Mouse (Mus musculus): Measurements from ENCODE around the gene Gm44805.

Gm44805 gene

DNA sequence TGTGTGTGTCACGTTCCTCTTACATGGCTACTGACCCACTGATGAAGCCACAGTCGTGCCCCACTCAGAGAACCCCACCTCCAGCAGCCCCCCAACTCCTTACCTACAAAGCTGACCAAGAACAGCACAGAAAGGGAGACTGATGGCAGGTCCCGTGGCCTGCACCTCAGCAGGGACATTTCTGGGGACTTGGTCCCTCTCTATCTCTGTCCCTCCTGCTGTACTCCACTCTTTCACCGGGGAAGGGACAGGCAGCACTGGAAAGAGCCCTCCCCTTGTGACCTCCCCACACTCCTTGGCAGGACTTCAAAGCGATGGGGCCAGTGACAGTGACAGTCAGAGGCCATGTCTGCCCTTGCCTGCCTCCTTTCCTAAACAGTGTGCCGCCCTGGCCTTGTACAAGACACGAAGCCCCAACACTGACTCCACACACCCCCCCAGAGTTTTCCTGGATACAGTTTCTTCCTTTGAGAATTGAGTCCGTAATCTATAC lies at the start of gene Gm44805, which contains the start of gene Apoc4:
TSS of gene Gm44805 (minus strand) at position 222 of the 493 bp plus-strand sequence.
TSS of gene Apoc4 (minus strand) at position 278 of the 493 bp plus-strand sequence.
- DNase-seq: no peak

- DNase-seq: peak in 1 of 2 experiments; percentile 27
Observed at GRCm38 (mm10) chr7:19726541-19726940, 45.3 kb upstream of the Gm44805 start.

- no peak for DNase-seq
Observed at GRCm38 (mm10) chr7:19724167-19724566, 42.9 kb upstream of the Gm44805 start.

DNA sequence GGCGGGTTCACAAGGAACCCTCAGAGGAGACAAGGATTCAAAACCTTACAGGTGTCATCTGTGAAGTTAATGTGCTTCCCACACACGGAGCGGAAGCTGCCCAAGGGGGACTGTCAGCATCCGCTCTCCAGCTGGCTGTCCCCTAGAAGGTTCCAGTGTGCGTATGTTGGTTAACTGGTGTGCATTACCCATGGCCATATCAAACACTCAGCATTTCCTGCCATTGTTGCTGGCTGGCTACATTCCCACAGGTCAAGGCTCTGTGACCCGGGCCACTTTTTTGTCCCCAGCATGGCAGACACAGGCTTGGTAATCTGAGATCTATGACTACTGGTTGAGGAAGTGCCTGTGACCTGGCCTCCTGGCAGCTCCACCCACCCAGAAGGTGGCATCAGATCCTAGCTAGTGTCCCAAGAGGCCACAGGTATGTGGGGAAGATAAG lies 41.6 kb upstream of the Gm44805 start:
- DNase-seq: peak; percentile 68 to 77

DNA sequence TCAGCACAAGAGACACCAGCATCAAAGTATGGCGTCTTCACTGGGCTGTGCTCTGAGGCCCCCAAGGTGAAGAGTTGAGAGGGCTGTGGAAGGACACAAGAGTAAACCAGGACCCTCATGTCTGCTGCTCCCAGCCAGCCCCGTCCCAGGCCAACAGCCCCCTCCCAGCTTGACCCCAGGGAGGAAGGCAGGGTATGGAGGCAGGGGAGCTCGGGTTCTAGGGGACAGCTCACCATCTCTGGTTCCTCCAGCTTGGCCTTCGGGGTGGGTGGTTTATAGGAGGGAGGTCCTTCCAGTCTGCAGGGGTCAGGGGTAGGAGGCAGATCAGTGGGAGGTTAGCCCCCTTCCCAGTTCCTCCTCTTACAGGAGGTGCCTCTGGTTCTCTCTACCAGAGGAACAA lies 38.0 kb upstream of the Gm44805 start:
- no peak for DNase-seq

- DNase-seq: no peak
Observed at GRCm38 (mm10) chr7:19718297-19718952, 37.2 kb upstream of the Gm44805 start.

DNA sequence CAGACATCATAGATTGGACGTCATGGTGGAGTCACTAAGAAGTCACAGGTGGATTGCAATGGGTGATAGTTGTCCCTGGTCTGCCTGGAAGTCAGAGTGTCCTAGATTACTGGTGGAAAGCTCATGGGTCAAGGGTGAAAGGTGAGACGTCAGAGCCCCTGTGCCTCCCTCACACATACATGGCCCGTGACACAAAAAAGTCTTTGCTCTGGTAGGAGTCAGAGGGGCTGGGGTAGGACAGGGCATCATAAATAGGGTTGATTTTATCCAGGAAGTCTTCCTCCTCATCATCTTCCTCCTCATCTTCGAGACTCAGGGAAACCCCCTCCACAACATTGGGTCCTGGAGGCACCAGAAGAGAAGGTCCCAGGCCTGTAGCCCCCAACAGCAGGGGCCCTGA lies 36.1 kb upstream of the Gm44805 start:
- DNase-seq: no peak

- DNase-seq: no peak
Observed at GRCm38 (mm10) chr7:19716822-19717221, 35.6 kb upstream of the Gm44805 start.

DNA sequence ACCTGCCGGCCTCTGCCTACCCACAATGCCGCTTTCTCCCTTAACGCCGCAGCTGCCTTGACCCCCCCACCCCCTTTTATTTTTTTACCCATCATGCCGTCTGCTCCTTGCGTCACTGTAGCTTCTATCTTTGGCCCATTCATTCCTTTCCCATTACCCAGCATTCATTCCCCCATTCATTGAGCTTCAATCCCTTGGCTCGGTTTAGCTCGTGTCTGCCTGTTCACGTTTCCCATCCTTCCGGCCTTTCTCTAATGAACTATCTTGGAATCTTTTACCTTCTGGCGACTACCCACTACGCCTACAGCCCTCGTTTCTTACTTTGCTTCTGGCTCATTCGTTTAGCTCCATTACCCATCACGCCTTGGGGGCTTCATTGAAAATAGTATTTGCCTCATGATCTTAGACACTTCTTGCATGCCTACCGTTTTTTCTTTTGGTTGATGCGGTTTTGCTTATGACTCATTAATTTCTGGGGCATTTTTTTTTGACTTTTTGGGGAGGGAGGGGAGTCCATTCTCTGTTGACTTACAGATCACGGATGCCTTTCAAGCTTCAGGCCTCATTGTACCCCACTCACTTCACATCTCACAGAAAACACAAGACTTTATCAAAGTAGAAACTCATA lies 34.9 kb upstream of the Gm44805 start:
- DNase-seq: no peak

DNA sequence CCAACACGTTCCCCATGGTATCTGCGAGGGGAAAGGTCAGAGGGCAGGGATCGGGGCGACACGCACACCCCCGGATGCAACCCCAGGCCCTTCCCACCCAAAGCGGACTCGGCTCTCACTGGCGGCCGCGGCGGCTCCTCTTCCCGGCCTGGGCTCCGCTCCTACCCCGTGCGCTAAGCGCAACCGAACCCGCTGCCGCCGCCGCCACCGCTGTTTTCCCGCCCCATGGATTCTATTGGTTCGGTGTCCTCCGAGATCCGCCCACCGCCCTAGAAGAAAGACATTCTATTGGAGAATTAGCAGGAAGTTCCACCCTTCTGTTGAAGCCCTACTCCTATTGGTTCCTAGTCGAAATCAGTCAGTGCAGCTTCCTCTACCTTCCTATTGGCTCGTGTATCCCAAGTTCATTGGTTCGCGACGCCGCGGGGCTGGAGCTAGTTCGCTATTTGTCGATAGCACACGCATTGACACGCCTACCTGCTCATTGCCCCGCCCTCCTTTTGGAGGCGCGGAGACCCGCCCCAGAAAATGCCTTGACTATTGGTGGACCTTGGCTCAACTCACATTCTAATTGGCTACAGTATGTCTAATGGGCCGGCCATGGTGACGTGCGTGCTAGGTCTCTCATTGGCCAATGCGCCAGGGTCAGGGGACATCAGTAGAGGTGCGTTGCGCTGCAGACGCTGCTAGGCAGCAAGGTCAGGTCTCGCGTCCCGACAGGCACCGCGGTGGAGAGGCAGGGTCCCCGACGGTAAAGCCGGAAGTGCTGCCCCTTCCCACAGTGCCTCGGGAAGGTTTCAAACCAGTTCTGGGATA lies 34.2 kb upstream of the Gm44805 start, which contains the start of gene Tomm40:
TSS of gene Tomm40 (minus strand) at position 200 of the 816 bp plus-strand sequence.
- peak; percentile 99 for DNase-seq

GRCm38 (mm10) chr7:19714836-19715235 lies 33.6 kb upstream of the Gm44805 start:
- no peak for DNase-seq

DNA sequence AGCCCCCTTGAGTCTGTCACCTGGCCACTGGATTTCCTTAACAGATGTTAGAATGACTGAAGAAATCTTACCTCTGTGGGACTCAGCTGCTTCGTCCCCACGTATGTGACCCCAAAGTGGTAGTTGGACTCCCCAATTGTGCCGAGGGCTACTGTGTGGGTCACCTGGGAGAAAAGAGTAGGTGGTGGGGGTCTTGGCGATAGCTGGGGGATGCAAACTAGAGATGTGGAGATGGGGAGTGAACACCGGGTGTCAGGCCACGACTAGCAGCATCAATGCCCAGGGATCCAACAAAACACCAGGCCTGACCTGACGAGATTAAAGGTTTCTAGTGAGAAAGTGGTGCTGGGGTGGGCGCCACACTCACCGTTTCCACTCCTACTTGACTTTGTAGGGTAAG lies 32.4 kb upstream of the Gm44805 start:
- no peak for DNase-seq

DNA sequence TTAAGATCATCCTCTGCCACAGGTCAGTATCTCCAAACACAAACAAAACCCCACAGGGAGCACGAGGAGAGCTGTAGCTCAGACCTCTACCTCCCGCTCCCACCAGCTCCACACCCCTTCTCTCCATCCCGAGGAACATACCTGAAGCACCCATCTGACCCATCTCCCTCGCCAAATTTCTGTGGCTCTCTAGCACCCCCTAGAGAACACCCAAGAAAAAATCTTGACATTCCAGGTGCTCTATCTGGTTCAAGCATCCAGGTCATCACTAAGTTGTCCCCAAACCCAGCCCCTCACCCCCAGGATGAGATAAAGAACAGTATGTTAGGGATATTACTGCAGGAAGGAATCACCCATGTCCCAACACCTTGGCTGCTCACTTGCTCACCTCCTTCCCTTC lies 32.0 kb upstream of the Gm44805 start:
- no peak for DNase-seq

DNA sequence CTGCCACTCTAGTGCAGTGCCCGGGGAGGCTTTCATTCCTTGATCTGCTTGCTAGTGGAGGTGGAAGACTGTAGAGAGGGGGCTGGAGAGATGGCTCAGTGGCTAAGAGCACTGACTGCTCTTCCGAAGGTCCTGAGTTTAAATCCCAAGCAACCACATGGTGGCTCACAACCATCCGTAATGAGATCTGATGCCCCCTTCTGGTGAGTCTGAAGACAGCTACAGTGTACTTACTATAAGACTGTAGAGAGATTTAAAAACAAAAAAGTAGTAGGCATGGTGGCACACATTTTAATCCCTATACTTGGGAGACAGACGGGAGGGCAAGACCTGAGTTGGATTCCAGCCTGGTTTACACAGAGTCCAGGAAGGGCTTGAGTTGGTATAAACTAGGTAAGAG lies 31.2 kb upstream of the Gm44805 start:
- DNase-seq: no peak

DNA sequence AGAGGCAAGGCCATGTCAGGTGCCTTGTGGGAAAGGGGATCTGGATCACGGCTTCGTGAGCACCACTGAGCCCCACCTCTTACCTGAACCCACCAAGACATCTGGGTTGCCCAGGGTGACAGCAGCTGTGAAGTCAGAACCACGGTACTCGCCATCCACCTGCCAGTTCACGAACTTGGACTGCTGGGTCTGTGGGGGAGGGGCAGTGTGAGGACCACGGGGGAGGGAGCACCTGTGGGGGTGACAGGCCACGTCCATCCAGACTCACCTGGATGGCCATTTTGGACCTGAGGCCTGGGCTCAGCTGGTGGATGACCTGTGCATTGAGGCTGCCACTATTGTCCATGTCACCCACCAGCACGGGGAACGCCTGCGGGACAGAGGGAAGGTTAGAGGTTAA lies 29.4 kb upstream of the Gm44805 start:
- no peak for DNase-seq

- DNase-seq: no peak
Observed at GRCm38 (mm10) chr7:19705271-19705670, 24.0 kb upstream of the Gm44805 start.

DNA sequence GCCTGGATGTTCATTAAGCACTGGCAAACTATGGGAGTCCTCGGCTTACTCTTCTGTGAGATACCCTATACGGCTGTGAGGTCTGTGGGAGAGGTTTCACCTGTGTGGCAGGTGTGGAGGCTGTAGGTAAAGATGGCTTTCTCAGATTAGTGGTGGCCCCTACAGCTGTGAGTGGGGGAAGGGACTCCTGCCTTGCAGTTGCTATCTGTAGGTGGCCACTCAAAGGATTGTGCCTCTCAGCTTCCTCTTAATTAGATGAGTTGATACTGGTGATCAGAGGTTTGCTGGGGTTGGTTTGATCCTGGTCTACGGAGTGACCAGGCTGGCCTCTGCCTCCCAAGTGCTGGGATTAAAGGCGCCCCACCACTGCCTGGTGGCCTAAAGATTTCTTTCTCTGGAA lies 23.3 kb upstream of the Gm44805 start:
- no peak for DNase-seq

- no peak for DNase-seq
Observed at GRCm38 (mm10) chr7:19702859-19703555, 21.8 kb upstream of the Gm44805 start.

DNA sequence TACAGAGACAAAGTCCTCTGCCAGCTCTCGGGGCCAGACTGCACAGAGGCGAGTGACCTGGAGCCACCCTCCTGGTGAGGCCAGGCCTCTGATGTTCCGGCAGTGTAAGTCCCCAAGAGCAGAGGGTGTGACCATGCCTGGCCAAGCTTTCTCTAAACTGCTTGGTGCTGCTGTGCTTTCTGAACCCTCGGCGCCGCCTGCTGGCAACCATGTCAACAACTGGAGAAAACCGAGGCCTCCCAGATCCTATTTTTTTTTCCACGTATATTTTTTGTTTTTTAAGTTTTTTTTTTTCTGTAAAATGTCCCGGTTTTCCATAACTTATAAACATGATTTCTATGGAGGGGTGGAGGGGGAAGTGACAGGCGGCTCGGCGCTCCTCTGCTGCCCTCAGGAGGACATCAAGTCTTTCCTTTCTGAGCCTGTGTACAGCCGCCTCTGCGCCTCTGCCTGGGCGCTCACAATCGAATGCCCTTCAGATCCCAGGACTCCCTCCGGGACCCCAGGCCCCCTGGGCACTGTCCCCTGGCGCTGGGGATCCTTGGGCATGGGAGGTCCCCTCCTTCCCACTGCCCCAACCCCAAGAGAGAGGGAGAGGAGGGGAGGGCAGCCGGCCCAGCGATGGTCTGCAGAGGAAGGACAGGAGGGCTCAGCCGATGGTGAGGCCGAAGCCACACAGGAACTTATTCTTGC lies 20.0 kb upstream of the Gm44805 start:
- peak; percentile 86 to 91 for DNase-seq

DNA sequence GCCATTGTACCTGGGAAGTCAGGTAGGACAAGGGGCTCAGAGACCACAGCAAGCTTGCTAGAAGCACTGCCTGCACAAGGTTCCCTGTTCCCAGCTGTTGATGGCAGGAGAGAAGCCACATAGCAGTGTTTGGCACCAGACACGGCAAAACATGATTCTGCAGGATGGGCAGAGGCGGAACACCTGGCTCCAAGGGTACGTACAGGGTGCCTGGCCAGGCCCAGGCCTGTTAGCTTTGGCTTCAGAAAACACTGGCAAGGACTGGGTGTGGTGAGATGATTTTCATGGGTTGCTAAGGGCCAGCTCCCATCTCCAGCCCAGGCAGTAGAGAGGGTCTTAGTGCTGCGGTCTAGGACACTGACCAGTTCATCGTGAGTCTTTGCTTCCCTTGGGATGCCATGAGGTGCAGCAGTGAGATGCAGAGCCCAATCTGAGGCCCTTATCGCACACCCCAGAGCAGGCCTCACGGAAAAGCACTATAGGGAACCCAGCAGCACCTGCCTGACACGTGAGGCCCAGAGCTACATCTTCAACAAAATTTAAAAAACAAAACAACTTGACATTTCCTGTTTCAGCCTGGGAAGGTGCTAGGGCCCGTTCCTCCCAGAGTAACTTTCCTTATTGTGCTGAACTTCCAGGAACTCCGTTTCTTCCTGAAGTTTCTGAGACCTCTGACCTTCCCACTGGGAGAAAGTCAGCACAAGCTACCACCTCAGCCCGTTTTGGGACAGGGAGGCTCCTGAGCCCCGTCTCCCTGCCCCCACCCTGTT lies 19.3 kb upstream of the Gm44805 start:
- DNase-seq: no peak

GRCm38 (mm10) chr7:19699827-19700148 lies 18.6 kb upstream of the Gm44805 start:
- no peak for DNase-seq

Measured in kidney, postnatal 4 days (tissue).